Mouse (Mus musculus) limb, embryonic 14.5 days (tissue): ENCODE data around the gene Dgkz. TPM values are rescaled to one million over a fixed set of nuclear protein-coding genes. Genes with fewer than 3 reads are reported as not detected.

ENCODE experiments used
- ATAC-seq: fragments of 200-750 bp; cut with Nextera tagmentation; 2 replicates; pipeline ENCODE4 v1.8.0; 2017; ENCODE audit warnings: low read depth, moderate number of reproducible peaks, moderate TSS enrichment; ENCODE audit not compliant: low FRiP score
- DNase-seq: peaks from one replicate; pipeline ENCODE4 v3.0.0-alpha.2; 2015; ENCODE audit warnings: low spot score
- H3K27ac ChIP-seq: fragments of 300-500 bp; sonication (generic); replicated peaks from 2 replicates; pipeline ENCODE4 v1.5.1; 2014; ENCODE audit warnings: low read depth, mild to moderate bottlenecking, low read length, moderate library complexity, mixed read lengths
- H3K27me3 ChIP-seq: fragments of 300-500 bp; sonication (generic); 2 replicates; pipeline ENCODE4 v1.6.1; 2014; ENCODE audit warnings: low read length, mixed read lengths; ENCODE audit not compliant: control insufficient read depth, insufficient read depth
- H3K36me3 ChIP-seq: fragments of 300-500 bp; sonication (generic); 2 replicates; pipeline ENCODE4 v1.6.1; 2014; ENCODE audit warnings: mild to moderate bottlenecking, low read length, moderate library complexity, mixed read lengths; ENCODE audit not compliant: control insufficient read depth, insufficient read depth
- H3K4me1 ChIP-seq: fragments of 300-500 bp; sonication (generic); 2 replicates; pipeline ENCODE4 v1.6.1; 2014; ENCODE audit warnings: antibody characterized with exemption, low read length, mixed read lengths; ENCODE audit not compliant: control insufficient read depth, insufficient read depth
- H3K4me2 ChIP-seq: fragments of 300-500 bp; sonication (generic); replicated peaks from 2 replicates; pipeline ENCODE4 v1.6.1; 2014; ENCODE audit warnings: low read depth, mild to moderate bottlenecking, low read length, moderate library complexity; ENCODE audit not compliant: severe bottlenecking
- H3K4me3 ChIP-seq: fragments of 300-500 bp; sonication (generic); replicated peaks from 2 replicates; pipeline ENCODE4 v1.5.1; 2014; ENCODE audit warnings: low read length
- H3K9ac ChIP-seq: fragments of 300-500 bp; sonication (generic); 2 replicates; pipeline ENCODE4 v1.6.1; 2014; ENCODE audit warnings: mild to moderate bottlenecking, low read depth, low read length, moderate library complexity; ENCODE audit not compliant: severe bottlenecking
- H3K9me3 ChIP-seq: fragments of 300-500 bp; sonication (generic); 2 replicates; pipeline ENCODE4 v1.6.1; 2016; ENCODE audit warnings: low read length; ENCODE audit not compliant: control insufficient read depth
- POLR2A ChIP-seq: fragments of 200-500 bp; IDR thresholded peaks from 2 replicates; pipeline ENCODE4 v1.8.0; 2012; ENCODE audit warnings: inconsistent platforms, mild to moderate bottlenecking, moderate library complexity, borderline replicate concordance; ENCODE audit not compliant: insufficient read depth, insufficient read length; ENCODE audit errors: extremely low read depth
- WGBS: fragments of 180-500 bp; shearing (Covaris S2); extraction: QIAGEN DNeasy Blood & Tissue Kit; methylation state at CpG from one replicate; pipeline ENCODE4 v1.1.7; 2014; 5-methylcytosine and 5-hydroxymethylcytosine counted together
- polyA plus RNA-seq, 2 experiments: library from polyadenylated mRNA; depleted of rRNA in 1 of 2; stranded (reverse) in 1 of 2; unstranded in 1 of 2; fragments of >200 nt; fragmentation: Nextera tagmentation in 1 of 2; extraction: Ambion mirVana in 1 of 2; gene quantifications; 2 replicates each; pipeline versions ENCODE4 v1.2.1 to v1.2.3; 2012 to 2014

The Dgkz gene
- polyA plus RNA-seq, 2 experiments, result 42.4 to 97.1 TPM

- WGBS, result 71% methylated on average over 12 of the region's 12 CpGs
- no peaks in the 10 kb centered on the region for H3K27me3 ChIP-seq
- DNase-seq (no peak), ATAC-seq (no peak)
- no peak for TF ChIP-seq POLR2A
- H3K27ac ChIP-seq, result peak overlapping the region; percentile 70; the same call in 1 of the 2 replicates
- H3K4me3 ChIP-seq, result no peak overlapping the region
- H3K9me3 ChIP-seq, result no peaks in the 10 kb centered on the region
- H3K36me3 ChIP-seq, result no peaks in the 10 kb centered on the region
- H3K9ac ChIP-seq, result no peak overlapping the region
- H3K4me2 ChIP-seq, result no peak overlapping the region
- H3K4me1 ChIP-seq, result peaks cover 43% of the 10 kb centered on the region
Measured at GRCm38 (mm10) chr2:92011424-92012353, 36.0 kb upstream of the Dgkz start.

GRCm38 (mm10) chr2:92008623-92009404 is 33.1 kb upstream of the Dgkz start:
- under 1% methylated on average over 20 of the region's 20 CpGs for WGBS
- Histone ChIP-seq H3K9ac (peak overlapping the region; percentile 58), H3K4me2 (peak overlapping the region; percentile 69), H3K36me3 (no peaks in the 10 kb centered on the region), H3K4me3 (peak overlapping the region; percentile 43), H3K4me1 (peaks cover 46% of the 10 kb centered on the region), H3K27ac (peak overlapping the region; percentile 81), H3K27me3 (no peaks in the 10 kb centered on the region), H3K9me3 (no peaks in the 10 kb centered on the region)
- DNase-seq (no peak), ATAC-seq (peak; percentile 7; the same call in 1 of the 2 replicates)
- TF ChIP-seq POLR2A, result no peak

- no peaks in the 10 kb centered on the region for H3K9me3 ChIP-seq
Measured at GRCm38 (mm10) chr2:92007933-92008622, 32.4 kb upstream of the Dgkz start.

GRCm38 (mm10) chr2:92006983-92007921 is 31.6 kb upstream of the Dgkz start:
- no peak for TF ChIP-seq POLR2A
- WGBS, result under 1% methylated on average over 27 of the region's 28 CpGs

More at GRCm38 (mm10) chr2:92007933-92008622, 32.4 kb upstream of the Dgkz start:
- peak; percentile 98 for DNase-seq
- peak overlapping the region; percentile 43 for H3K4me3 ChIP-seq
- peak overlapping the region; percentile 69 for H3K4me2 ChIP-seq
- peak; percentile 95 for ATAC-seq
- TF ChIP-seq POLR2A, result 0 out of 2 replicates have a peak, but pooled peaks have one; percentile 51
- H3K9ac ChIP-seq, result peak overlapping the region; percentile 58
- H3K36me3 ChIP-seq, result no peaks in the 10 kb centered on the region
- H3K27ac ChIP-seq, result peak overlapping the region; percentile 81
- under 1% methylated on average over 33 of the region's 34 CpGs for WGBS
- H3K27me3 ChIP-seq, result no peaks in the 10 kb centered on the region
- H3K4me1 ChIP-seq, result peaks cover 39% of the 10 kb centered on the region

More at GRCm38 (mm10) chr2:92006983-92007921, 31.6 kb upstream of the Dgkz start:
- Histone ChIP-seq H3K36me3 (no peaks in the 10 kb centered on the region), H3K4me2 (peak overlapping the region; percentile 69), H3K27ac (peak overlapping the region; percentile 81), H3K27me3 (no peaks in the 10 kb centered on the region), H3K9me3 (no peaks in the 10 kb centered on the region), H3K9ac (peak overlapping the region; percentile 32; the same call in 1 of the 2 replicates), H3K4me1 (peaks cover 31% of the 10 kb centered on the region), H3K4me3 (peak overlapping the region; percentile 43)
- ATAC-seq, result peak; percentile 42
- peak; percentile 82 for DNase-seq
